Mouse (Mus musculus): Measurements from ENCODE around the gene Fbxw4.

DNA sequence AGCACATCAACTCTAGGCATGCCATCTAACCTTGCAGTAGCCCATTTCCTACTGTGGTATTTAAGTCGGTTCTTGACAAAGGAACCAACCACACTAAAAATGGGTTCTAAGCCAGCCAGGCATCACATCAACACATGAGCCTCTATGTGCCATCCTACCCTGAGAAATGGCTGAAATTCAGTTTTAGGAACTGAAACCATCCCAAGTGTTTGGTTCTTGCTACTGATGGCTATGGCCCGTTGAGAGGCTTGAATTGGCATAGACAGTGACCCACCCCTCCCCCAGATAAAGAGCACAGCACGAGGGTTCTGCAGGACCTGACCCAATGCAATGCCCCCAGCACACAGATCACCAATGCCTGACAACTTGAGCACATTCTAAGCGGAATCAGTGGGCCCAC lies 36.4 kb downstream of the Fbxw4 start:
- no peak for TF ChIP-seq CTCF (IDR thresholded peaks at IDR 0.05; ENCODE audit: low read depth, low read length)
- TF ChIP-seq GATA1 (IDR thresholded peaks at IDR 0.05; ENCODE audit: borderline replicate concordance, low read length), result no peak
- TF ChIP-seq TAL1 (conservative IDR thresholded peaks at IDR 0.05; ENCODE audit: low read depth, low read length), result no peak
- no peak for TF ChIP-seq GATA2 (IDR thresholded peaks at IDR 0.05; ENCODE audit: borderline replicate concordance, low read depth, low read length)
- no peak for TF ChIP-seq POLR2AphosphoS5 (IDR thresholded peaks at IDR 0.05; ENCODE audit: insufficient replicate concordance, low read depth, low read length)
